Mouse (Mus musculus) layer of hippocampus, postnatal 10 days (tissue): ENCODE data around the gene Atrnl1. TPM values are rescaled to one million over a fixed set of nuclear protein-coding genes. Genes with fewer than 3 reads are reported as not detected.

Experiments used
- DNase-seq, 2 experiments: peaks; one replicate each; pipeline ENCODE4 v3.0.0; 2021; ENCODE audit warnings: low spot score in 2 of 2
- total RNA-seq, 2 experiments: library from RNA; stranded (reverse); gene quantifications; 2 replicates each; pipeline ENCODE4 v1.2.3; 2021

The Atrnl1 gene
- total RNA-seq, 2 experiments from 2014 or later, result 69.7 to 72.4 TPM

DNA sequence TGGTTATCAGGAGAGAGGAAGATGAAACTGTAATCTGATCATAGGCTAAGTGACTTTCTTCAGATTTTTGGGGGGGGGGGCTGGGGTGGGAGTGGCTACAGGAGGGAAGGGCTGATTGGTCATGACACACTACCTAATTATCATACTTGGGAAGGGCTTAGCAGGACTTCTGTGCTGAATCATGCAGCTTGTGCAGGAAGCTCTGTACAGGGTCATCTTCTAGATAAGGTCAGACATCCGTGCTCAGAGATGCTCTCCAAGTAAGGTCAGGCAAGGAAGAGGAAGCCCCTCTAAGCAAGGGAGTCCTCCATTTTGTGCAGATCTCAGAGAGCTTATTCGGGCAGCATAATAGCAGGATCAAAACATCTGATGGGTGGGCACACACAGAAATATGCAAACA lies 454.7 kb downstream of the Atrnl1 start:
- DNase-seq, result no peak

DNA sequence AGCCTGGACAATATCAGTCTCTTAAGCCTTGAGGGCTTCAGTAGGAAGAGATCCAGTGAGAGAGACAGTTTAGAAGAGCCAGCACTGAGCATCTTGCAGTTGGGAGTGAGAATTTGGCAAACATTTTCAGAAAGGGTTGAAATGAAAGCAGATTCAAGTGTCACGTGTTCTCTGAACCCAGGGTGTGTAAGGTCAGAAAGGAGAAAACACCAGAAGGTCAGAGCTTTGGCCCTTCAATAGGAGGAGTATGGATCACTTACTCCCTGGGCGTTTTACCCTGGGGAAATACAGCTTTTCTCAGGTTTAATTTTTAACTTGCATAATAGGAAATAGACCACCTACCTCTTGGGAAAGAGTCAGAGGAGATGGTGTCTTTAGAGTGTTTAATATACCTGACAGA lies 457.3 kb downstream of the Atrnl1 start:
- no peak for DNase-seq

DNA sequence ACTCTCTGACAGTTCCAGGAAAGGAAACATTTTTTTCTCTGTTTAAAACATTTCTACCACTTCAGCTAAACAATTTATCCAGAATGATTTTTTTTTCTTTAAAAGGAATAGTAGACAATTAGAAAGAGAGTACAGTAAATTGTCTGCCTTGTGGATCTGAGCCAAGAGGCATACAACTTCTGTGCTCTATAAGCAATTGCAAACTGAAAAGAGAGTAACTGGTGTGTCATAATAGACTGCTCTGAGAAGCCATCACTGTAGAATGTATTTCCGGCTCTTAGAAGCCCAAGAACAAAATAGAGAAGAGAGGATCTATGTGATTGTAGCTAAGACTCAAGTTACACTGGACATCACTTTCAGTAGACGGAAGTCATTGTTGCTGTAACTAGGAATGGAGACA lies 458.1 kb downstream of the Atrnl1 start:
- DNase-seq, result no peak

DNA sequence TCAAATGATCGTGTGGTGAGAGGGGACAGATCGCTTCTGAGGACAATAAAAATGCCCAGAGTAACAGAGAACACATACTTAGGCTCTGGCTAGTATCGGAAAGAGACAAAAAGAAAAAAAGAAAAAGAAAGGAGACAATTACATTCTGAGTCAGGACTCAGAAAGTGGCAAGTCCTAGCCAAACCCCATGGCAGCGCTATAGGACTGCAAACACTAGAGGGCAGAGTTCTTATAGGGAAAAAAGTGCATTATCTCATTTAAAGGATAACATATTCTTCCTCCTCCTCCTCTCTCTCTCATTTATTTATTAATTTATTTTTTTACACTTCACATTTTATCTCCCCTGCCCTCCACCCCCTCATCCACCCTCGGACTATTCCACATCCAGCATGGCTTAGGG lies 461.6 kb downstream of the Atrnl1 start:
- DNase-seq, result no peak

DNA sequence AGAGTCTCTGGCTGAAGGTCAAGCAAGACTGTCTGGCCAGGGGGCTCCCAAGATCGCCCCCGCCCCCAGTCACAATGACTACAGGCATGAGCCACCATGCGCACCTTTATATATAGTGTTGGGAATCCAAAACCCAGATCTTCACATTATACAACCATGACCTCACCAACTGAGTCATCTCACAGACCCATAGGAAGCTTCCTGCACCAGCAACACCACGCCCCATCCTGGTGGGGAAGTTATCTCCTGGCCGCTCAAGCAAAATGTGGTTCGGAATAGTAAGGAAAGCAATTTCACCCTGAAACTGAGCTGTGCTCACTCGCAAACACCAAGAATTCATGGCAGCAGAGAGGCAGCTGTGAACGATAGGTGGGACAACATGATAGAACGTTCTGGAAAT lies 462.0 kb downstream of the Atrnl1 start:
- no peak for DNase-seq

DNA sequence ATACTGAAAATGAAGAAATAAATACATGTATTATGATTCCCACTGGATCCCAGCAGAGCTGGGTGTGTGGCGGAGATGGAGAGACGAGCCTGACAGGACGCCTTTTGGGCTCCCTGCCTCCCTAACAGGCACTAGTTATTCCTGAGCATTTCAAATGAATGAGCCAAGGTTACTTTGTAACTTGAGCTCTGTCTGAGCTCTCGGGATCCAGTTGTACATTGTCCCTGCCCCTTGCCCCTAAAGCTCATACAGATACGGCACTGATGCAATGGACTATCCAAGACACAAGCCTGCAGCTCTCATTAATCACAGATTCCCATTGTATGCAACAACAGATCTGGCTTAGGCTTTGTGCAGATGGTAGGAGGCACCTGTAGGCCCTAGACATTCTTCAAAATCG lies 464.4 kb downstream of the Atrnl1 start:
- DNase-seq, result no peak

DNA sequence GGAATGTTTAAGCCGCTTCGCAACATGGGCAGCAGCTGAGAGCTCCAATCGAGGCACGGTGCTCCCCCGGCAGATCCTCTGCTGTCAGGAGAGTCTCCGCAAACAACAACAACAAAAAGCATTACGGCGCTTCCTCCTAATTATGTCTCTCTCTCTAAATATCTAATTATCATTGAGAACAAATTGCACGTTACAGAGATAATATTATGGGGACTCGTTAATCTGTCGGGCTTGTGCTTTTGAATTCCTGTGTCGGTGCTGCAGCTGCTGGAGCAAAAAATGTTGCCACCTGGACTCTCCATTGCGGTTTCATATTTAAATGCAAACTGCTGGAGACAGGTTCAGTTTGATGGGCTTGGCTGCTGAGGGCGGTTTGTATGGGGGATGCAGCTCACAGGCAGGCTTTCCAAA lies 466.1 kb downstream of the Atrnl1 start:
- DNase-seq, result peak; percentile 14 to 25

DNA sequence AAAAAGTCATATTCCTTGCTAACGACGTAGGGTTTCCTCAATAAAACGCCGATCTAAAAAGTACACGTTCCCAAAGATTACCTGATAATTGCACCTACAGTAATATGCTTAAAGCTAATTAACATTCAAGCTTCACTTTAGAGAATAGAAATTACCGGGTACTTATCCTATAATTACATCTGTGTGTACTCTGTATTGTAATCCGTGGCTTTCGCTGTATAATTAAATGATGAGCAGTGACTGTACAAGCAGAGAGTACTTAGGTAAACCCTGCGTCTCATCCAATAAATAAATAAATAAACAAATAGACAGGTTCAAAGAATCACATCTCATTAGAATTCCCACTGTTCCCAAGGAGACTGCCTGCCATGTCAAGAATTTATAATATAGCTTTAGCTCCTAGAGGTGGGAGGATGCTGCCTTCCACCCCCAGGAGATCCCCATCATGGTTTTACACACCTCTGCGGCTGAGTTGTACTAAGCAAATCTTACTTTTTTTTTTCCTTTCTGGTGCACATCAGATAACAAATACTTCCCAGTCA lies 466.8 kb downstream of the Atrnl1 start:
- no peak for DNase-seq

DNA sequence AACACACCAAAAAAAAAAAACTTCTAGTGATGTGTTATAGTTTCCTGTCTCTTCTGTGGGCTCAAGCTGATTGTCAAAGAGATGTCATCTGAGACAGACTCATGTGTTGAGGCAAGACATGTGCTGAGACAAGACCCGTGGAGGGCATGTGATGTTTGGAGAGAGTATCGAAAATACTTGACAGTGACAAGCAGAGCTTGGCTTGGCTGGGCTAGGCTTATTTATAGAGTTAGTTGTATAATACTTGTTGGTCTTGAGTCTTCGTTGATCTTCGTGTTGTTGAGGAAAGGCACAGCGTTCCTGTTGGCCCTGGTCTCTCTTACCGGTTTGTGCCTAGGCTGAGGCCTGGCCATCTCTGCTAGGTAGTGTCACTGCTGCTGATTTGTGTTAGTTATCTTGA lies 469.3 kb downstream of the Atrnl1 start:
- DNase-seq, result no peak

DNA sequence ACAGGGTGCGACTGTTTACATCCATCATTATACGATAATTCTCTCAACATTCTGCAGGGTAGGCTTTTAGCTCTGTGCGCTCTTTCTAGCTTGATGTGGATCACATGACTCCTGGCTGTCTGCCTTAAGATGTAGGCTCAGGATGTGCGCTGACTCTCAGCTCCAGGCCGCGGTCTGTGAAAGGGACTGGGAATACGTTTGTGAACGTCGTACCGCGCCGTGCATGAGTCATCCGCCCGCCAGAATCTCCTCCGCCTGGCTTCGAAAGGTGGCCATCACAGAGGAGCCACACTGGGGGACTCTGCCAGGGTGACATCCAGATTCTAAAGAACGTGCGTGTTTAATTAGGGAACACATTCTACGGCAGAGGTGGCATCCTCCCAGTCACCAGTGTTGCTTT lies 471.9 kb downstream of the Atrnl1 start:
- peak in 1 of 2 experiments; percentile 19 for DNase-seq

DNA sequence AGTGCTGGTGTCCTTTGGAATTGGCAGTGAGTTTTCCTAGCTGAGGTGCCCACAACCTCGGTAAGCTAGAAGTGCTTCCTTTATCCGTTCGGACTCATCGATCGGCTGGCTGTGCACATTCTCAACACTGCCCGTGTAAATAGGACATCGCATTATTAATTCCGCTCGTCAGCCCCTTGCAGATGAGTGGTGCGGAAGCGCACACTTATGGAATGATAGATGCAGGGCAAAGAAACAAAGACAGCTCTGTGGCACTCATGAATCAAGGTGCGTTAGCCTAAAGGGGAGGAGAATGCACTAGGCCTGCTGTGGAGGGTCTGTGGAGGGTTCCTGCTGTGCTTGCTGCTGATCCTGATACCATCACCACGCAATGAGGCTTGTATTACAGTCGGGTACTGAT lies 474.0 kb downstream of the Atrnl1 start:
- no peak for DNase-seq

DNA sequence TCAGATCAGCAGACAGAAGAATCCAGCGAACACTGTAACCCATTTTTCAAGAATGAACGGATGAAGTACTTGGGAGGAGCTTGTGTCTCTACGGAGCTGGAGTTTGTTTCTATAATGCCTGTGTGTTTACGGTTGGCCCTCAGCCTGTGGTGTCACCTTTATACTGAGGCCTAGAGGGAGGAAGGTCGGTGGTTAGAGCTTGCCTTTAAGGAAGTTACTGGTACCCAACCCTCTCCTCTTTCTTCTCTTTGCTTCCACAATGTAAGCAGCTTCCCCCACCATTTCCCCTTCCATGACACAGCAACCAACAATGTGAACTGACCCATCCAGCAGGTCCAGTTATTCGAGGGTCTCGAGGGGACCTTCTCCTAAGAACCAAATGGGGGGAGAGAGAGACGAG lies 475.9 kb downstream of the Atrnl1 start:
- DNase-seq, result no peak

DNA sequence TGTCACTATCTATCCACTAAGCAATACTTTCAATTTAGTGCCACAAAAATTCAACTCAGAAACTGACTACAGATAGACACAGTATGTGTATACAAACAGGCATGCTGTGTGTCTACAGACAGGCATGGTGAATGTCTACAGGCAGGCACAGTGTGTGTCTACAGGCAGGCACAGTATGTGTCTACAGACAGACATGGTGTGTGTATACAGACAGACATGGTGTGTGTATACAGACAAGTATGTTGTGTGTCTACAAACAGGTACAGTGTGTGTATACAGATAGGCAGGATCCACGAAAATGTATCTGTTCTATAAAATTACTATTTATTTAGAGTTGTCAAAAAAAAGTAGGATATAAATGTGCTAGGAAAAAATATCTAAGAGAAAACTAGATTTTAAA lies 477.1 kb downstream of the Atrnl1 start:
- DNase-seq, result no peak

DNA sequence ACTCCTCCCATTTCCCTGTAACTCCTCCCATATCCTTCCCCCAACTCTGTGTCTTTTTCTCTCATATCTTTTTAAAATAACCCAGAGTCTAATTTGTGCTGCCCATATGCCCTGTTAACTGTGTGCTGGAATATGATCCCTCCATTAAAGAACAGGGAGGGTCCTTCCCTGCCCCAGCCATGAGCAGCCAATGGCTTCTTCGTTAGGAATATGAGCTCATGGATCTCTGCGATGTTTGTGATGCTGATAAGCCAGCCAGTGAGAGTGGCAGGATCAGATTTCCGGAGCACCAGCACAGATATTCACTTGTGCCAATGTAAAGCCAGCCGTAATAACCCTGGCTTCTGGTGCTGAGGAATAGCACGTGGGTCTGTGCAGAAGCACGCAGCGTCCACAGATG lies 477.6 kb downstream of the Atrnl1 start:
- no peak for DNase-seq

DNA sequence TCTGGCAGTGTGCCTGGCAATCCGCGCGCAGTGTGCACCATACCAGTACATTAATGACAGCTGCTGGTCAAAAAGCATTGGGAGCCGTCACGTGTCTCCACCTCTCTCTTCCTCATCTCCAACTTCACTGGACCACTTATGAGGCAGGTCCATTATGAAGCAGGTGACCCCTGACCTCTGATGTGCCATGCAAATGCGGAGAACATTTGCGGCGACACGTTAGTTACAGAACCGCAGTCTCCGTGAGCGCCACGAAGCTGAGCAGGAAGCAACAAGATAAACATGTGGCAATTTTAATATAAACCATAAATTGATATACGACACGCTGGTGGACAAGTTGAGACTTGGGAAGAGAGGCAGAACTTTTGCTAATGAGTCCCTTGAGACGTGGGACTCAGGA lies 481.1 kb downstream of the Atrnl1 start:
- no peak for DNase-seq

DNA sequence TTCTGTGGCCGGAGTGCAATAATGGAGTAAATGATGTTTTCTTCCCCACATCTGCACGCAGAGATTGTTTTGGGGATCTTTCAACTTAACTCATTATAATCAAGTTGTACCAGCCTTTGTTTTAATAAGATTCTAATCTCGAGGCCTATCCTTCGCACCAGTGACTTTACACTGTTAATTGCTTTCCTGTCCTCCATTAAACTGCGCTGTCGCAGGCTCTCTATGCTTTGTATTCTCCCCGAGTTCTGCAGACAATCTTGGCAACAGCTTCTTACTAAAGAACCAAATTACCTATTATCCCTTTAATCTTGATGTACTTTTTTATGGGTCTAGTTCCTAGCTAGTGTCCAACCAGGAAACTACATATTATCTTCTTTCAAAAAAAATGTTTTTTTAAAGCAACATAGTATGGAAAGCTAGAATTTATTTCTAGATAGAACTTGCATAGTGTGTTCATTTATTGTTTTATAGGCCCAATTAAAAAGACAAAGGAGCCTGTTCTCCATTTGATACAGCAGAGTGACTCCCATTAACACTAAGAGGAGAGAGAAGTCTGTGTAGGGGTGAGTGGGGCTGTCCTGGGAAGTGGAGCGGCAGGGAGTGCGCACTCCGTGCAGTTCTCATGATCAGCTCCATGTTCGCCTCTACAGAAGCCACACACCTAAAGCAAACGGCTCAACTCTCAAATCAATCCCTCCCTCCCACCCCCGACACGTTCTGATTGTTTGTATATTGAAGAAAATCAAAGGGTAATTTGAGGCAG lies 484.1 kb downstream of the Atrnl1 start:
- no peak for DNase-seq

DNA sequence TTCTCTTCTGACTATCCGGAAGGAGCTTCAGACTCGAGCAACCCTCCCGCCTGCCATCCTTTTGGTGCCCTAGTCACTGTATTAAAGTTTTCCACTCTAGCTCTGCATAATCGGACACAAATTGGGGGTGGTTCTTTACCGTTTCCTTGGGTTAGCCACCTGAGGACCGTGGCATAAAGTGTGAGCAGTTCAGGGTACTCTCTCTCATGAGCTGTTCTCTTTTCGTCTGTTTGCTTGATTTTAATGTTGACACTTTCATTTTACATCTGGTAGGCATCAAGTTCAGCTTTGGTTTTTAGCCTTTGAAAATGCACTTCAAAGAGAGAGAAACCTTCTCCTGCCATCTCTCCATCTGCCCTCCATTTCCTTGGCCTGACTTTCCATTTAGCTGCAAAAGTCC lies 484.9 kb downstream of the Atrnl1 start:
- DNase-seq, result no peak

DNA sequence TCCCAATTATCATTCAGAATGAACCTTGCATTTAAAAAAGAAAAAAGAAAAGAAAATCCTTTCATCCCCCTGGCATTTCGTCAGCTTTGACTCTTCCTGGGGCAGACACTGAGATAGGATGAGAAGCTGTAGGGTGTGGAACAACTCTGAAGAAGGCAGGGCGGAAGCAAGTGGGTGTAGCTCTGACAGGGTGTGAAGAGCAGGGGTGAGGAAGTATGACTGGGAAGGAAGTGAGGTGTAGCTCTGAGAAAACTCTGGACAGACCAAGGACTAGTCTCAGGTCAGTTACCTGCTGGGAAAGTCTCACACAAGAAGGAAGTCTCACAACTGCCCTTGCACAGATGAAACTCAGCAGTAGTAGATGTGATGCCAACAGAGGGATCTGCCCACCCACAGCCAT lies 486.4 kb downstream of the Atrnl1 start:
- no peak for DNase-seq

DNA sequence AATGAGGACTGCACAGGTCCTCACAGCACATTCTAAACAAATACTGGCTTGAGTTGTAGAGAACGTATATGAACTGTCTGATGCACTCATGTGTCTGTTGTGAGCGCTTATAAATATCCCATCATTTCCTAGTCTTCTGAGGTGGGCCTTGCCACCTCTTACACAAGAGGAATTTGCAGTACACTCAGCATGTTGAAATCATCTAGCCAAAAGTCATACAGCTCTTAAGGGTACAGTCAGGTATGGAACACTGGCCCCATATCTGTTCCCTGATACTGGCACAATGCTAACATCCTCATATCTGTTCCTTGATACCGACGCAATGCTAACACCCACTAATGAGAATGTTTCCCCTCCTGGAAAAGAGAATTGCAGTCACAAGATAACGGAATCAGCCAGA lies 488.7 kb downstream of the Atrnl1 start:
- DNase-seq, result no peak

DNA sequence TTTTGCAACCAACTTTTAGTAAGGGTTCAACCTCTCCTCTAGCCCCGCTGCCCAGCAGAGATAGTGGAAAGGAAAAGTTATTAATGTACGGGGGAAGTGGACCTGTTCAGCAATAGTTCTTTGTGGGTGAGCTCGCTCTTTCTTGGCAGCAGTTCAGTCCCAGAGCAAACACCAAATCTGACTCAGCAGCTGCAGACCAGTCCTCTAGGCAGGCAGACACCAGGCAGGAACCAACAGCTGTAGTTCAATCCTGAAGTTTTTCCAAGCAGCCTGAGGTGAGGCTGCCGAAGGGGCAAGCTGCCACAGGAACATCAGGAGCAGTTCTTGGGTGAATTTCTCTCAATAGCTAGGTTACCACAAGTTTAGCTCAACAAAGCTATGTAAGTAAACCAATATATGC lies 489.5 kb downstream of the Atrnl1 start:
- no peak for DNase-seq

DNA sequence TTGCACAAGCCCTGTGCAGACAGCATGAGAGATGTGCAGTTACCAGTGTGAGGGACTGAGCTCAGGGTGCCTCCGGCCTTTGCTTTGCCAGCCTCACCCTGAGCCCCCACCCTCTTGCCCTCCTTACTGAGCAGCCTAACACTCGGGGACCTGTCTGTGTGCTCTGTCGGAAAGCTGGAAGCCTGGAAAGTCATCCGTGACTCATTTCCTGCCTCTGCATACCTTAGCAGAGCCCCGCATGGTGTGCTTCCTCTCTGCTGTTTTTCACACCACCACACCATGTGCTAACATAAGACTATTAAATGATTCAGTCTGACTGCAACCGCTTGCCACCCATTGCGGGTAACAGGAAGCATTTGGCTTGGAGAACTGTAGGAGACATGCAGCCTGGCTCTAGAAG lies 493.7 kb downstream of the Atrnl1 start:
- peak; percentile 29 to 37 for DNase-seq

DNA sequence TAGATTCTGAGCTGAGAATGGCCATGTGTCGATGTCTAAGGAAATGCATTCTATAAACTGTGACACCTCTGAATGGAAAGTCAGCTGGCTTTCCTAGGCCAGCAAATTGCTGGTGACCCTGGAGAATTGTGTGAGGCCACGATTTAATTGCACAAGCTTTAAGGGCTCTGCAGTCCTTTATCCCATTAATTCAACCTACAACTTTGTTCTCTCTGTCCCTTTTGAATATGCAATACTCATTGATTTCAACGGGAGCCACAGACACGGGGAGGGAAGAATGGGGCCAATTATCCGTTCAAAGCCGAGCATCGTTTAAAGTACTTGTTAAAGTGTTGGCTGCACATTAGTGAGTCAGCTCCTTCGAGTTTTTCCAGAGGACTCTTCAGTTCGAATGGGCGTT lies 496.8 kb downstream of the Atrnl1 start:
- peak in 1 of 2 experiments; percentile 27 for DNase-seq

DNA sequence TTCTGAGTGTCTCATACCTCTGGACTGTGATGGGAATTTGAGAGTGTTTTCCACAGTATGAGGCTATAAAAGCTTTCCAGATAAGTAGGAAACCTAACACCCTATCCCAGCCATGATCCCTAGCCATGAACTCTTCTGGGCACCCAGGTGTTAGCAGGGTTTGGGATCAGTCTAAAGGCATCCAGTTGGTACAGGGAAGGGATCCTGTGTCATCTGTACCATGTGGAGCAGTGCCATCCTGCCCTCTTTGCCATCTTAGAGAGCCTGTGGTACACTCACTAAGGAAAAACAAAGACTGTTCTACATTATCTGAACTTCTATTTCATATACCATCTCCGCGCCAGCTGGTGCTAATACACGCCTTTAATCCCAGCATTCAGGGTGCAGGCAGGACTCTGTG lies 499.7 kb downstream of the Atrnl1 start:
- no peak for DNase-seq
